Mouse (Mus musculus): ENCODE results near the gene Ywhae. TPM values are rescaled to one million over a fixed set of nuclear protein-coding genes. Genes with fewer than 3 reads are reported as not detected.
A peak's percentile ranks its signal among the peaks of the same experiment; 100 is the strongest.

The Ywhae gene
- polyA plus RNA-seq, 1 experiment from 2014 or later, result 1,444 TPM

DNA sequence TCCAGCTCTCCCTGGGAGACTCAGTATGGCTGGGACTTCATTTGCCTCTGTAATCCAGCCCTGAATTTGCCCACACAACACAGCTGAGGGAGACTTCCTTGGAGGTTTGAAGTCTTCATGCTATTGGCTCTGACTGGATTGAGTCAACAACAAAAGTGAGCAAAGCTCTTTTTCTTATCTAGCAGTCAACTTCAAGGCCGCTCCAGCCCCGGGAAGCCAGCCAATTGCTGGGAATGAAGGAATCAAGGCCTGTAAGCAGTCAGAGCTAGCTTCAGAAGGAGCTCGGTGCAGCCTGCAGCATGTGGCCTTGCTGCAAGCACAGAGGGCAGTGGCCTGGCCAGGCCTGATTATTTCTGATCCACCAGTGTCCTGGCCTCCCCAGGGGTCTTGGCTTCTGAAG, 79.2 kb downstream of the Ywhae start:
- ATAC-seq (no peak), DNase-seq (ENCODE audit: low spot score) (peak; percentile 25)
- no peak overlapping the region for H3K4me2 ChIP-seq (ENCODE audit: low read length)
- no peaks in the 10 kb centered on the region for H3K4me1 ChIP-seq (ENCODE audit: control insufficient read depth, insufficient read depth, low read length)
- H3K27ac ChIP-seq (ENCODE audit: low read depth, low read length), result no peak overlapping the region
- 54% methylated on average over 3 of the region's 3 CpGs for WGBS
- no peak overlapping the region for H3K9ac ChIP-seq (ENCODE audit: low read length)
- H3K27me3 ChIP-seq (replicated peaks; ENCODE audit: control insufficient read depth, insufficient read depth, low read length), result no peaks in the 10 kb centered on the region
- H3K4me3 ChIP-seq (ENCODE audit: low read depth, low read length), result no peak overlapping the region
- H3K36me3 ChIP-seq (ENCODE audit: control insufficient read depth, insufficient read depth, low read length), result no peaks in the 10 kb centered on the region
- no peaks in the 10 kb centered on the region for H3K9me3 ChIP-seq (replicated peaks; ENCODE audit: control insufficient read depth, low read length)

- 68% methylated on average over 10 of the region's 10 CpGs for WGBS
- H3K27me3 ChIP-seq (replicated peaks; ENCODE audit: control insufficient read depth, insufficient read depth, low read length), result no peaks in the 10 kb centered on the region
- H3K27ac ChIP-seq (ENCODE audit: low read depth, low read length), result no peak overlapping the region
- no peaks in the 10 kb centered on the region for H3K9me3 ChIP-seq (replicated peaks; ENCODE audit: control insufficient read depth, low read length)
- H3K9ac ChIP-seq (ENCODE audit: low read length), result no peak overlapping the region
- H3K4me2 ChIP-seq (ENCODE audit: low read length), result no peak overlapping the region
- H3K4me3 ChIP-seq (ENCODE audit: low read depth, low read length), result no peak overlapping the region
- H3K4me1 ChIP-seq (ENCODE audit: control insufficient read depth, insufficient read depth, low read length), result no peaks in the 10 kb centered on the region
- DNase-seq (ENCODE audit: low spot score) (no peak), ATAC-seq (no peak)
- no peaks in the 10 kb centered on the region for H3K36me3 ChIP-seq (ENCODE audit: control insufficient read depth, insufficient read depth, low read length)
Observed at GRCm38 (mm10) chr11:75813085-75813484, 80.4 kb downstream of the Ywhae start.

Other genes with a start within 250 kb of the Ywhae start
- 67.0 and 73.1 TPM in 2 replicates for gene Prpf8, start 246.1 kb upstream of the Ywhae start, polyA plus RNA-seq (2014; fragmentation: Nextera tagmentation; extraction: Ambion mirVana)
- 0.77 and 0.86 TPM in 2 replicates for gene Rilp, start 222.8 kb upstream of the Ywhae start, polyA plus RNA-seq (2014; fragmentation: Nextera tagmentation; extraction: Ambion mirVana)
- 2.7 and 3.4 TPM in 2 replicates for gene Scarf1, start 219.3 kb upstream of the Ywhae start, polyA plus RNA-seq (2014; fragmentation: Nextera tagmentation; extraction: Ambion mirVana)
- 6.5 and 9.1 TPM in 2 replicates for gene Slc43a2, start 201.2 kb upstream of the Ywhae start, polyA plus RNA-seq (2014; fragmentation: Nextera tagmentation; extraction: Ambion mirVana)
- gene Pitpna, start 144.8 kb upstream of the Ywhae start, polyA plus RNA-seq (2014; fragmentation: Nextera tagmentation; extraction: Ambion mirVana), result 94.2 and 101 TPM in 2 replicates
- 53.9 and 55.5 TPM in 2 replicates for gene Inpp5k, start 101.9 kb upstream of the Ywhae start, polyA plus RNA-seq (2014; fragmentation: Nextera tagmentation; extraction: Ambion mirVana)
- 5.7 and 6.6 TPM in 2 replicates for gene Myo1c, start 82.4 kb upstream of the Ywhae start, polyA plus RNA-seq (2014; fragmentation: Nextera tagmentation; extraction: Ambion mirVana)
- gene Crk, start 53.6 kb upstream of the Ywhae start, polyA plus RNA-seq (2014; fragmentation: Nextera tagmentation; extraction: Ambion mirVana), result 105 and 109 TPM in 2 replicates
- 1.5 and 1.8 TPM in 2 replicates for gene Doc2b, start 63.2 kb downstream of the Ywhae start, polyA plus RNA-seq (2014; fragmentation: Nextera tagmentation; extraction: Ambion mirVana)
- 1.6 and 2.8 TPM in 2 replicates for gene Rph3al, start 205.6 kb downstream of the Ywhae start, polyA plus RNA-seq (2014; fragmentation: Nextera tagmentation; extraction: Ambion mirVana)

Data from forebrain, embryonic 14.5 days (tissue).